Mouse (Mus musculus): ENCODE results near the gene Gm9844.
"Not testable (repeated sequence)": the region's sequence is repeated elsewhere in the genome, so short reads cannot be mapped to it uniquely, and the experiment has no call there.

The Gm9844 gene

DNA sequence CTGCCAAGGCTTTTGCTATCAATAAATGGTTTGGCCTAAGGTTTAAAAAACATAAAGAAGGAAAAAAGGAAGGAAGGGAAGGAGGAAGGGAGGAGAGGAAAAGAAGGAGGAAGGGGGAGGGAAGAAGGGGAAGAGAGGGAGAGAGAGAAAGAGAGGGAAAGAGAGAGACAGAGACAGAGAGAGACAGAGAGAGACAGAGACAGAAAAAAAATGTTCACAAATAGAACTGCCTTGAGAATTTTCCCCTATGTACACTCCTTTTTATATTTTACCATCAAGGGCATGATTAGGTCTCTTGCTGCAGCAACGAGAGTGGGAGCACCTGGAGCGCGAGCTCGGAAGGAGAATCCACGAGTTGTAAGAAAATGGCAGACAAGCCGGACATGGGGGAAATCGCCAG lies at the start of gene Gm9844:
Gene Gm9844 (plus strand): TSS at position 301 of the 400 bp plus-strand sequence.
- no peak for DNase-seq (ENCODE audit: low read depth in 1 of 2, low spot score in 2 of 2)

DNA sequence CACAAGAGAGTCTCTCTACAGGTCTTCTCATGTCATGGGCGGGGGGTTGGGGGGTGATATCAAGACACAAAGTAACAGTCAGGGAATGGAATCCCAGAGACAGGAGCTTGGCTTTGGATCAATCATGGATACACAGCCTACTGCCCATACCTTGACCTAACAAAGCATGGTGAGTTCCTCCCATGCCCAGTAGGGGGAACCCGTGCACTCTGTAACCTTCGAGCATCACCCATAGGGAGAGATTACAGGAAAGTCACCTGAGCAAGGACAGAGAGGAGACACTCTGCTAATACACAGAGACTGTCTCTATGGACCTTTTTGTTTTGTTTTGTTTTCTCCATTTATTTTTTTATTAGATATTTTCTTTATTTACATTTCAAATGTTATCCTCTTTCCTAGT lies 44.5 kb upstream of the Gm9844 start:
- peak in 1 of 2 experiments; percentile 67 for DNase-seq (ENCODE audit: low read depth in 1 of 2, low spot score in 2 of 2)

DNA sequence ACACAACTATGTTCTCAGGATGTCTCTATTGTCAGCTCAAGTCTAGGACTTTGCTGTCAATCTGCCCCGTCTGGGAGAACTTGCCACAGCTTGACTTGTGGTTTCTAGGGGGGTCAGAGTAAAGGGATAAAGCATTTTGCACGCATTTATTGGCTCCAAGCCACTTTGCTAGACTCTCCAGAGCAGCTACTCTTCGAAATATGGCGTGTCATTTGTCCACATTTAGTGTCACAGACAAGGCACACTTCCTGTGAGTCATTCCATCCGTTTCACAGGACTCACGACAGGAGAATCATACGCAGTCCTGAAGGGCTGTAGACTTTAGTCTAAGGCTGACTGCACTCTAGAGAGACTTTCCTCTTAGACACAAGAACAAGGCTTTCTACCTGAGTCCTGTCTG lies 37.6 kb upstream of the Gm9844 start:
- no peak for DNase-seq (ENCODE audit: low read depth in 1 of 2, low spot score in 2 of 2)

DNA sequence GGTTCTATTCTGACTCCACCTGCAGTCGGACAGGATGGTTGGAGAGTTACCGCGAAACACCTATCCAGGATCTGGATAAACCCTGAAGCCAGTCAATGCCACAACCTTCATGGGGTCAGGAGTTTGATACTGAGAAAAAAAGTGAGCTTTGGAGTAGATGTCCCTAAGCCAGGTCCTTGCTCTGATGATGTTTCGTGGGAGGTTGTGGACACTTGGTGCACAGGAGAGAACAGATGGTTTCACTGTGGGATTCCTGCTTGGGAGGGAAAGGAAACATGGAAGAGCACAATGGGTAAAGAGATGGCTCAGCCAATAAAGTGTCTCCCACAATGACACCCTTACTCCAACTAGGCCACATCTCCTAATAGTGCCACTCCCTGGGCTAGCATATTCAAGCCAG lies 34.8 kb upstream of the Gm9844 start:
- DNase-seq (ENCODE audit: low read depth in 1 of 2, low spot score in 2 of 2), result no peak

DNA sequence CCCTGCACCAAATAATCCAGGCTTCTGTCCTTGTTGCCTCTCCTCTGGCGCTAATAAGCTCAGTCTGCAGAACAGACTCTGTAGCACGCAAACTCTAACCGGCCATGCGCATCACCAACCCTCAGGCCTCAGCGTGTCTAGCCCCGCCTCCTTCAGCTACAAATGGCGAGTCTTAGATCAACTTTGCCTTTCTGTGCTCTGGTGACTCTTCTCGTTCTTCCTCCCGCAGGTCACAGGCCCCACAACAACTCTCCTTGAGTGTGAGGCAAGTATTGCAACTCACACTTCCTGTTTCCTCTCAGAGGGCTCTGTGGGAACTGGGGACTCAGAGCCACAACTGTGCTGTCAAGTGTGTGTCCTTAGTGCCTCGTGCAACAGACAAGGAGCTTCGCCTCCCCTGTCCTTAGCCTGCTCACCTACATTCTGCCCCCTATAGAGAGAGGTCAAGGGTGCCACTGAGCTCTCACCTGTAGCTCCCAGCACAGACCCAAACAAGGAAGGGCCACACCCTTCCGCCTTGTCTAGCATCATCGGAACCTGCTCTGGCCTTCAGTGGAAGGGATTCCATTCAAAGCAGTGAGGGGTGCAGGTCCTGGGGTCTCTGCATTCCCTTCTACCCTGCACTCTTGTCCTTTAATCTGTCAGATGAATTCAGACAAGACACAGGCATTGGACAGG lies 23.1 kb upstream of the Gm9844 start:
- not testable (repeated sequence) for DNase-seq (ENCODE audit: low read depth in 1 of 2, low spot score in 2 of 2)

DNA sequence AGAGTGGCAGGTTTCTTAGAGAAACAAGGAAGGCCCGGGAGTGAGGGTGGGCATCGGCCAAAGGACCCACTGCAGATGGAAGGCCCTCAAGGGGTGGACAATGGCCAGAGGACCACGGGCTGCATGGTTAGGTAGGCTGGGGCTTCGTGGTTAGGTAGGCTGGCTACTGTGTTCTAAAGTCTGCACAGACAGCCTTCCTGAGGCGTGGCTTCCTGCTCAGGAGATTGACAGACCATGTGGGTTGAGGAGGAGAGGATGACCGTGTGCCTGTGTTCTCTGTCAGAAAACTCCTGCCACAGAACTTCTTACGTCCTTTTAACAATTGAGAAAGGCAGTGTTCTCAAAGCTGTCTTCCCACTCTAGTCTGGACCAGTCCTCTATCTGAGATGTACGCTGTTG lies 22.6 kb upstream of the Gm9844 start:
- no peak for DNase-seq (ENCODE audit: low read depth in 1 of 2, low spot score in 2 of 2)

DNA sequence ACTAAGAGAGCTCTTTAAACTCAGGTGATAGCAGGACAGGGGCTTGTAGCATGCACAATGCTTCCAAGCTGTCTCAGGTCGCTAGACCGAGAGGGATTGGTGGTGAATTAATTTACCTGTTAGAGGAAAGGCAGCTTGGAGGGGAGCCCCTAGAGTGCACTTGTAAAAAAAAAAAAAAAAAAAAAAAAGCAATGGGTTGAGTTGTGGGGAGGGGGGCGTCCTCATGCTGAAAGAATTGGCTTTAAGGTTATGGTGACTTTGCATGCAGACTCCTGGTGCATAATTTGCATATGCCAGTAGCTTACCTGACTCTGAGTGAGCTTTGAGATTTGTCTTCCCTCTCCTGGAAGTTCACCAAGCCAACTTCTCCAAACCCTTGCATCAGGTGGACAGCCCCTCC lies 21.7 kb upstream of the Gm9844 start:
- DNase-seq (ENCODE audit: low read depth in 1 of 2, low spot score in 2 of 2), result no peak

DNA sequence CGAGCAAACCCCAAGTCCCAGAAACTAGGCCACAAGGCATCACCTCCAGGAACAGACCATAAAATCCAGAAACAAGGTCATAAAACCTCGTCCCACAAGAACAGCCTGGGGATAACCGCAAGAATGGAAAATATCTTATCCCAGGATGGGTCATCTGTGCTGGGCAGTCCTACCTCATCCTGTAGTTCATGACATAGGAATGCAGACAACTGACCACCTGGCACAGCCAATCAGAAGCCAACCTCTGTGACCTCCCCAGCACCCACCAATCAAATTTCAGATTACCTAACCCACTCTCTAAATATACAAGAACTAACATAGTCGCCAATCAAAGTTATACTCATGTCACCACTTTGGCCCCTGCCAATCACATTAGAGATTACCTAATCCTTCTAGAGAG lies 21.0 kb upstream of the Gm9844 start:
- DNase-seq (ENCODE audit: low read depth in 1 of 2, low spot score in 2 of 2), result no peak

DNA sequence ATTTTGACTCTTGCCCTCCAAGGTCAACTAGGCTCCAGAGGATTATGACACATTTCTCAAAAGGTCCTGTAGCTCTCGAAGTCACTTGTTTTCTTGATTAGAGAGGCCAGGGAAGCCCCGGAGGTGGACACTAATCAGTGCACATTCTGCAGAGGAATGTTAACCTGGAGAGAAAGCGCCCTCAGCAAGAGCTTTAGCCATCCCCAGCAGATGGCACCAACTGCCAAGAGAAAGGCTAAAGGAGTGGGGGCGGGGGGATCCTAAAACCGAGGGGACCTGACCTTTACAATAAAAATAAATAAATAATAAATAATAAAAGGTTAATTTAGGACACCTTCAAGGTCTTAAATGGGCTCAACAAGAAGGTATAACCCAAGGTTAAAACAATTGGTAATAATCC lies 17.9 kb upstream of the Gm9844 start:
- DNase-seq (ENCODE audit: low read depth in 1 of 2, low spot score in 2 of 2), result no peak

DNA sequence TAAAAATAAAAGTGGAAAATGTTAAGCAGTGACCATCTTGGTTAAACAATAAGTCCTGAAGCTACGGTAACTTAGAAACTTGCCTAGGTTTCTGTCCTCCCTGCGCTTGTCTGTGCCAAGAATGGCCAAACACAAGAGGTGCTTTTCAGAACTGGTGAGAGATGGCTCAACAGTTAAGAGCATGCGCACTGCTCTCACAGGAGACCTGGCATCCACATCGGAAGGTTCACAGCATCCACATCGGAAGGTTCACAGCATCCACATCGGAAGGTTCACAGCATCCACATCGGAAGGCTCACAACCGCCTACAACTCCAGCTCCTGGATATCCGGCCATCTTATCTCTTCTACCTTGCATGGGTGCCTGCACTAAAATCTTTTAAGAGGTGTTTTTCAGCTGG lies 16.8 kb upstream of the Gm9844 start:
- no peak for DNase-seq (ENCODE audit: low read depth in 1 of 2, low spot score in 2 of 2)

DNA sequence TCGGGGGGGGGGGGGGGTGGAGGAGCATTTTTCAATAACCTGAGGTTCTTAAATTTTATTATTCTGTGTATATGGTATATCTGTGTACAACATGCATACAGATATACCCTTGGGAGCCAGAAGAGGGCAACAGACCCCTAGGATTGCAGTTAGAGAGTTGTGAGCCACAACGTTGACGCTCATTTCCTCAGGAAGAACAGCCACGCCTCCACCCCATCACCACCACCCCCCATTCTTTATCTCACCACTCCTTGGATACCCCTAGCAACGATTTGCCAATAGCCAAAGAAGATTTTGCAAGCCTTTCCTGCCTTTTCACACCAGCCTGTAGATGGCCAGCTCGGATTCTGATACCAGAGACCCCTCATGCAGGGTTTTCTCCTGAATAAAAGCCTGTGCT lies 16.3 kb upstream of the Gm9844 start:
- no peak for DNase-seq (ENCODE audit: low read depth in 1 of 2, low spot score in 2 of 2)

DNA sequence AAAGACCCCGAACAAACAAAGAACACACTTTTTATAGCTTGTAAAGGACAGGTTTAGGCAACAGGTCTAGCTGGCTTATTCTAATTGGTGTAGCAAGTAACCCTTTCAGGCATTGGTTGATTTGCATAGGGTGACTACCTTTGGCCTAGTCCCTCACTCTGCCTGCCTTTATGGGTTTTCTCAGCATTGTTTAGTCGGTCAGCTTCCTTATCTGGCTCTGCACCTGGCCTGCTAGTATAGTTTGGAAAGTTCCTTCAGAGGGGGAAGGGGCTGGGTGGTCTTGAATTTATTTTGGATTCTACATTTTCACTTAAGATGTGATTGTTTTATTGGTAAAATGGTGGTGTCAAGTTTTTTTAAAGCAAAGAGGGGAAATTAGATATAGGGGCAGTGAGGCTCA lies 15.4 kb upstream of the Gm9844 start:
- not testable (repeated sequence) for DNase-seq (ENCODE audit: low read depth in 1 of 2, low spot score in 2 of 2)

DNA sequence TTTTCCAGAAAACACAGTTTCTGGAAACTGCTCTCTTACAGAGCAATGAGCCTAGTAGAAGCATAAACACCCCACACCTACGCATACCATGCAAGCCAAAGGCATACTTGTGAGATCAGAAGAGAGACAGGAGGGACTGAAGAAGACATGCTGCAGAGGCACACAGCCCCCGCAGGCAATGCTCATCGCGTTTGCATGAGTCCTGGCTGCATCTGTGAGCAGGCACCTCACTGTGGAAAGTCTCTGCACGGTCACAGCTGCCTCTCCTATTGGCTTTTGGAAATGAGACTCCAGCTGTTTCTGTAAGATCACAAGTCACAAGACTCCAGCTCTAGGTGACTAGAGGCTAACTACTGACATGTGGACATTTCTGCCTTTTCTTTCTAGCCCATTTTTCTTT lies 11.9 kb upstream of the Gm9844 start:
- DNase-seq (ENCODE audit: low read depth in 1 of 2, low spot score in 2 of 2), result no peak

DNA sequence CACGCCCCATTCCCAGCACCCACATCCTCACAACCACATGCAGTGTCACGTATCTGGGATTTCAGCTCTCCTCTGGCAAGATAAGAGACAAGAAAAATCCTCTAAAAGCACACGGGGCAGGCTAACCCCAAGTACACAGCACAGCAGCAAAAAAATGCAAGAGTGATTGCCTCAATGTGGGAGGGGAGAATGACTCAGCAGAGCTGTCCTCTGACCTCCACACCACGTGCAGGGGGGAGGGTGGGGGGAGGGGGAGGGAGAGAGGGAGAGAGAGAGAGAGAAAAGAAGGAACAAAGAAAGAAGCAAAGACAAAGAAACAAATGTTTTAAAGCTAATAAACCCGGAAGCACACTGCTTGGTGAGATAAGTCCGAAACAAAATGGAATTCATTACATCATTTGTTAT lies 11.1 kb upstream of the Gm9844 start:
- no peak for DNase-seq (ENCODE audit: low read depth in 1 of 2, low spot score in 2 of 2)

DNA sequence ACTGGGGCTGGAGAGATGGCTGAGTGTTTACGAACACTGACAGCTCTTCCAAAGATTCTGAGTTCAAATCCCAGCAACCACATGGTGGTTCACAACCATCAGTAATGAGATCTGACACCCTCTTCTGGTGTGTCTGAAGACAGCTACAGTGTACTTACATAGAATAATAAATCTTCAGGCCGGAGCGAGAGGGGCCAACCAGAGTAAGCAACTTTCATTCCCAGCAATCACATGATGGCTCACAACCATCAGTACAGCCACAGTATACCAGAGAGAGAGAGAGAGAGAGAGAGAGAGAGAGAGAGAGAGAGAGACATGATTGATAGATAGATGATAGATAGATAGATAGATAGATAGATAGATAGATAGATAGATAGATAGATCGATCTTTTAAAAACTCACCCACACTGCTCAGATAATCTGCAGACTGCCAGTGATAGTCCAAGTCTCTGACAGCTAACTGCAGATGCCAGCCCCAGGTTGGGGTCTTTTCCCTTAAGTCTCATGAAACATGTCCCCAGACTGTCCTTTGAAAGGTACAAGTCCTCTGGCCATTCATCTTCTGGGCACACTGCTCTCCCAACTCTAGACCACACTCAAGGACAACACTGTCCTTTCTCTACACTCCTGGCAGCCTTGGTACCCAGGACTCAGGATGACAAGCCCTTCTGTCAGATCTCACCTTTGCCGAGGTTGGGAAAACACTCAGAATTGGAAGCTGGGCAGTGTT lies 10.3 kb upstream of the Gm9844 start:
- DNase-seq (ENCODE audit: low read depth in 1 of 2, low spot score in 2 of 2), result no peak

DNA sequence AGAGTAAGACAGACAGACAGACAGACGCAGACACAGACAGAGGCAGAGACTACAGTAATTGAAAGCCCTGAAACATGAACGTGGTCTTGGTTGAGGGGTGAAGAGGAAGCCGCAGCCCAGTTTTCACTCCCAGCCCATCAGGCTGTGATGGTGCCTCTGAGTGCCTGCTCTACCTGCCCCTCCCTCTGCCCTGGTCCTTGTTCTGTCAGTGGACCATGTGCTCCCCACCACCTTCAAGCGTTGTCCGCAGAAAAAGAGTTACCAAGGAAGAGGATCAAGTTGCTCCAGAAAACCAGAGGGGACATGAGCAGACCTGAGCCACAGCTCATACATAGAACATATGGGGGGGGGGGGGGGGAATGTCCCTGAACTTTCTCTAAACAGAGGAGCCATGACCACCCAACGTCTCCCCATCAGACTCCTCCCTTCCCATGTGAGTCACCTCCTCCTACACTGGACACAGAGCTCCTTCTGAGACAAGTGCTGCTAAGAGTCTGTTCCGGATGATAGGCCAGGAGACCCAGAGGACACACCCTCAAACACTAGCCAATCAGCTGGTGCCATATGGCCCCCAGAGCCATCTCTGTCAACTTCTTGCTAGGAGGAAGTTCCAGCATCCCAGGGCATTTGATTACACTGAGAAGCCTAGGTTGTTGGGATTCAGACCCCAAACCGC lies 9.3 kb upstream of the Gm9844 start:
- DNase-seq (ENCODE audit: low read depth in 1 of 2, low spot score in 2 of 2), result no peak

DNA sequence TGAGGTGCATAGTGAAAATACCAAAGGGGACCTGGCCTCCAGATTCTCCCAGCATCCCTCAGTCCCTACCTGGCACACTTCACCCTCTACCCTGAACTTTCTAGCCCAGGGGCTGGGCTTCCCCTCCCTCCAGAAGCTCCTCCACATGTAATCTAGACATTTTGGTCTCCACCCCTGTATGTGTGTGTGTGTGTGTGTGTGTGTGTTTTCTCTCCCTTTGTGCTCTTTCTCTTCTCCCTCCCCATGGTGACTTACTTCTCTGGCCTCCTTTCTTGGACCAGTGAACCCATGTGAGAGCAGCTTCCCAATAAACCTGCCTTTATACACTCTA lies 8.8 kb upstream of the Gm9844 start:
- no peak for DNase-seq (ENCODE audit: low read depth in 1 of 2, low spot score in 2 of 2)

DNA sequence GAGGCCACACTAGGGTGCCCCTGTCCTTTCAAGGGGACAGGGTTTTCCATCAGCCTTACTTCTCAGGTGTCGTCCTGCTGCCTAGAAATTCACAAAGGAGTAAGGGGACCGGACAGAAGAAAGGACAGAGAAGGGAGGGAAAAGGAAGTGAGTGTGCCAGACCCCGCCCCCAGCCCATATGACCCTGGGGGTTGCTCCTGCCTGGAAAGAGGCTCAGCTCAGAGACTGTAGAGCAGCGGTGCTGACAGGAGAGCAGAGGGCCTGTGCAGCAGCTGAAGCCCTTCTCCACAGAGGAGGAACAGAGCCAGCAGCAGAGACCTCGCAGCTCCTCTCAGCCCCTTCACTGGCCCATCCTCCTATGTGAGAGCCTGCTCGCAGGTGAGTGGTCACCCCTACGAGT lies 8.3 kb upstream of the Gm9844 start:
- DNase-seq (ENCODE audit: low read depth in 1 of 2, low spot score in 2 of 2), result no peak

DNA sequence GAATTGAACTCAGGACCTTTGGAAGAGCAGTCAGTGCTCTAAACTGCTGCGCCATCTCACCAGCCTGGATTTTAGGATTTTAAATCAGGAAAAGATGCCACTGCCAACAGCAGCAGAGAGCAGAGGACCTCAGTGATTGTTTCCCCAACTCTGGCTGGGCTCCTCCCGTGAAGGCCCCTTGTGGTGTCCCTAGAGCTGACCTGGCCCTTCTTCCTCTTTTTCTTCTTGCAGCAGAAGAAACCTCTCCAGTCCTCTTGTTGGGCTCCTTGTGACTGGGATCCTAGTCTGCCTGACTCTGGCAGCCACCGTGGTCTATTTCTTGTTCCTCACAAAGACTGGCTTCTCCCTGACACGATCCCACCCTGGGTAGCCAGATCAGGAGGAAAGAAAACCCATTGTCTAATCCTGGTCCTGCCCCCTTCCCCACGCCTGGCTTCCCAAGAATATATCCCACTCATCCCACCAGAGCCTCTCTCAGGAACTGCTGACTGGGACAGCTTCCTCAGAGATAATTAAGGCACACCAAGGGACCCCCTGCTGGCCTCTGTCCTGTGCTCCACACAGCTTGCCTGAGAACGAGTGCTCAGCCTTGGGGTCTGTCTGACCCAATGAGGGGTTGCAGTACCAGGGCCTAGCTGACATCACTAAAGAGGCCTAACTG lies 5.4 kb upstream of the Gm9844 start:
- peak in 1 of 2 experiments; percentile 16 for DNase-seq (ENCODE audit: low read depth in 1 of 2, low spot score in 2 of 2)

DNA sequence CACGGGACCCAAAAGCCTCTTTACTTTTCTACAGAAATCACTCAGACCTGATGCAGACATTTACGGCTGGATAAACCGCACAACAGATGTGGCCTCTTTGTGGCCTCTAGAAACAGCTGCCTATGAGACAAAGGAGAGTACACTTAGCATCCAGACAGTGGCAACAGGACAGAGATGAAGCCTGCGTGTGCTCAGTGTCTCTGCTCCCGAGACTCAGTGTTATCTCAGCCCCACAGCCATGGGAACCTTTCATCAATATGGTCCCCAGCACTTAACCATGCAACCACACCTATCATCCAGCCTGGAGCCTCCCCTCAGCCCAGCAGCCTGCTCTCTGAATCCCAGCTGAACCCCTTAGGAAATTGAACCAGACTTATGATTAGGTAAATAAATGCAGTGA lies 2.8 kb upstream of the Gm9844 start:
- DNase-seq (ENCODE audit: low read depth in 1 of 2, low spot score in 2 of 2), result no peak

DNA sequence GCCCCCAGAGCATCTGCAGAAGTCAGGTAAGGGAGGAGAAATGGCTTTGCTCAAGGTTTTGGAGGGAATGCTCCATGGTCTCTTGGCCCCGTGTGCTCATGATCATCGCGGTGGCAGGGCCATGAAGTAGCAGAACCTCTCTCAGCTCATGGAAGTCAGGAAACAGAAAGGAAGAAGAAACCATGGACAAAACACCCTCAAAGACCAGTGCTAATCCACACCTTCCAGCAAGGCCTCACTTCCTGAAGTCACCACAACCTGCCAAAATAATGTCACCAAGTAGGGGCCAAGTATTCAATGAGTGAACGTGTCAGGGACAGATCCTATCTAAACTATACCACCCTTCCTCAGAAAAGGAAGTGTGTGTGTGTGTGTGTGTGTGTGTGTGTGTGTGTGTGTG lies 840 bp downstream of the Gm9844 start:
- DNase-seq (ENCODE audit: low read depth in 1 of 2, low spot score in 2 of 2), result no peak

DNA sequence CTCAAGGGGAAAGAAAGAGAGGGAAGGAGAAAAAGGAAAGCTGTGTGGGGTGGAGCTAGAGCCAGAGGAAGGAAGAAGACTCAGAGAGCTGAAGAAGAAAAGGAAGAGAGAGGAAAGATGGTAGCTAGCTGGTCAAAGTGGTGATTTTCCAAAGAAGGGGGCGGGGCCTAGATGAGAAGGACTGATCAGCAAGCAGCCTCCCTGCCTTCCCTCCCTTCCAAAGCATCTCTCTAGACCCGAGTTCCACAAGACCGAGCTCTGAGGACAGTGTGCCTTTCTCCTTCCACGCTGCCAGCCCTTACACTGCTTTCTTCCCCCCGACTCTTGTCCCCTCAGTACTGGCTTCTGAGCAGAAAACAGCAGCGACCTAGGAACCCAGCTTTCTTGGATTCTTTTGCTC lies 2.1 kb downstream of the Gm9844 start:
- DNase-seq (ENCODE audit: low read depth in 1 of 2, low spot score in 2 of 2), result no peak

Data from monocyte, adult 2 months (primary cell).